Mouse (Mus musculus): ENCODE data around the gene Tagln2.

Tagln2 gene

GRCm38 (mm10) chr1:172481540-172482280, 18.1 kb upstream of the Tagln2 start, which contains the start of gene Igsf9:
Gene Igsf9 (plus strand): TSS chr1:172481788.
- peak; percentile 48 for DNase-seq (ENCODE audit: low read depth, low spot score)

GRCm38 (mm10) chr1:172482518-172483360, 17.1 kb upstream of the Tagln2 start:
- DNase-seq (ENCODE audit: low read depth, low spot score): no peak

GRCm38 (mm10) chr1:172483361-172483660, 16.5 kb upstream of the Tagln2 start:
- no peak for DNase-seq (ENCODE audit: low read depth, low spot score)

GRCm38 (mm10) chr1:172484236-172484635, 15.6 kb upstream of the Tagln2 start:
- no peak for DNase-seq (ENCODE audit: low read depth, low spot score)

GRCm38 (mm10) chr1:172484671-172485070, 15.2 kb upstream of the Tagln2 start:
- no peak for DNase-seq (ENCODE audit: low read depth, low spot score)

- no peak for DNase-seq (ENCODE audit: low read depth, low spot score)
Measured at GRCm38 (mm10) chr1:172485821-172486220, 14.0 kb upstream of the Tagln2 start.

GRCm38 (mm10) chr1:172486236-172486635, 13.6 kb upstream of the Tagln2 start:
- DNase-seq (ENCODE audit: low read depth, low spot score): no peak

- DNase-seq (ENCODE audit: low read depth, low spot score): no peak
Measured at GRCm38 (mm10) chr1:172486651-172487050, 13.2 kb upstream of the Tagln2 start.

- DNase-seq (ENCODE audit: low read depth, low spot score): no peak
Measured at GRCm38 (mm10) chr1:172487859-172488258, 12.0 kb upstream of the Tagln2 start.

- DNase-seq (ENCODE audit: low read depth, low spot score): no peak
Measured at GRCm38 (mm10) chr1:172488831-172489230, 11.0 kb upstream of the Tagln2 start.

- DNase-seq (ENCODE audit: low read depth, low spot score): no peak
Measured at GRCm38 (mm10) chr1:172489585-172490250, 10.1 kb upstream of the Tagln2 start.

GRCm38 (mm10) chr1:172490261-172490661, 9.6 kb upstream of the Tagln2 start:
- peak; percentile 58 for DNase-seq (ENCODE audit: low read depth, low spot score)

- DNase-seq (ENCODE audit: low read depth, low spot score): no peak
Measured at GRCm38 (mm10) chr1:172492047-172492446, 7.8 kb upstream of the Tagln2 start.

GRCm38 (mm10) chr1:172493516-172493915, 6.3 kb upstream of the Tagln2 start:
- DNase-seq (ENCODE audit: low read depth, low spot score): no peak

- DNase-seq (ENCODE audit: low read depth, low spot score): no peak
Measured at GRCm38 (mm10) chr1:172496030-172496429, 3.8 kb upstream of the Tagln2 start.

- no peak for DNase-seq (ENCODE audit: low read depth, low spot score)
Measured at GRCm38 (mm10) chr1:172497428-172497827, 2.4 kb upstream of the Tagln2 start.

GRCm38 (mm10) chr1:172500451-172501370, 864 bp downstream of the Tagln2 start:
- peak; percentile 60 for DNase-seq (ENCODE audit: low read depth, low spot score)

GRCm38 (mm10) chr1:172501371-172502144, 1.7 kb downstream of the Tagln2 start:
- DNase-seq (ENCODE audit: low read depth, low spot score): peak; percentile 72

GRCm38 (mm10) chr1:172502145-172503110, 2.6 kb downstream of the Tagln2 start:
- DNase-seq (ENCODE audit: low read depth, low spot score): no peak
